Mouse (Mus musculus) myocyte (in vitro differentiated cells): ENCODE measurements around the gene Rab6b.

Experiments
- MAX ChIP-seq: IDR thresholded peaks from one replicate; pipeline ENCODE4 v1.6.1; 2011; ENCODE audit warnings: low read depth, mild to moderate bottlenecking, control low read depth
- USF1 ChIP-seq: IDR thresholded peaks from one replicate; pipeline ENCODE4 v1.6.1; 2011; ENCODE audit warnings: low read depth, mild to moderate bottlenecking, control low read depth, moderate library complexity

- TF ChIP-seq USF1: no peak
- no peak for TF ChIP-seq MAX
These were observed 33.3 kb upstream of the Rab6b start for GRCm38 (mm10) chr9:103078194-103078691.
